Mouse (Mus musculus) hindbrain, embryonic 16.5 days (tissue): ENCODE data around the gene Nup188. TPM values are rescaled to one million over a fixed set of nuclear protein-coding genes. Genes with fewer than 3 reads are reported as not detected.
A peak's percentile ranks its signal among the peaks of the same experiment; 100 is the strongest.

ENCODE experiments used
- ATAC-seq: fragments of 200-750 bp; cut with Nextera tagmentation; 2 replicates; pipeline ENCODE4 v1.8.0; 2017; ENCODE audit warnings: moderate TSS enrichment, moderate library complexity
- H3K27ac ChIP-seq: fragments of 300-500 bp; sonication (generic); 2 replicates; pipeline ENCODE4 v1.5.1; 2014; ENCODE audit warnings: low read depth, mild to moderate bottlenecking, control low read depth, low read length, moderate library complexity
- H3K27me3 ChIP-seq: fragments of 300-500 bp; sonication (generic); replicated peaks from 2 replicates; pipeline ENCODE4 v1.6.1; 2014; ENCODE audit warnings: low read length; ENCODE audit not compliant: control insufficient read depth, insufficient read depth
- H3K36me3 ChIP-seq: fragments of 300-500 bp; sonication (generic); 2 replicates; pipeline ENCODE4 v1.6.1; 2014; ENCODE audit warnings: mild to moderate bottlenecking, low read length, moderate library complexity, mixed read lengths; ENCODE audit not compliant: control insufficient read depth, insufficient read depth
- H3K4me1 ChIP-seq: fragments of 300-500 bp; sonication (generic); 2 replicates; pipeline ENCODE4 v1.6.1; 2014; ENCODE audit warnings: low read depth, low read length; ENCODE audit not compliant: control insufficient read depth, insufficient read depth
- H3K4me2 ChIP-seq: fragments of 300-500 bp; sonication (generic); 2 replicates; pipeline ENCODE4 v1.6.1; 2014; ENCODE audit warnings: mild to moderate bottlenecking, low read length, control low read depth, moderate library complexity
- H3K4me3 ChIP-seq: fragments of 300-500 bp; sonication (generic); 2 replicates; pipeline ENCODE4 v1.5.1; 2014; ENCODE audit warnings: mild to moderate bottlenecking, low read length, control low read depth, moderate library complexity
- H3K9ac ChIP-seq: fragments of 300-500 bp; sonication (generic); 2 replicates; pipeline ENCODE4 v1.6.1; 2014; ENCODE audit warnings: low read depth, mild to moderate bottlenecking, control low read depth, low read length, moderate library complexity
- H3K9me3 ChIP-seq: fragments of 300-500 bp; sonication (generic); 2 replicates; pipeline ENCODE4 v1.6.1; 2014; ENCODE audit warnings: mild to moderate bottlenecking, low read length, moderate library complexity; ENCODE audit not compliant: control insufficient read depth
- WGBS: fragments of 180-500 bp; shearing (Covaris S2); extraction: QIAGEN DNeasy Blood & Tissue Kit; methylation state at CpG from one replicate; pipeline ENCODE4 v1.1.7; 2014; 5-methylcytosine and 5-hydroxymethylcytosine counted together
- polyA plus RNA-seq: library from polyadenylated mRNA; unstranded; fragments of >200 nt; fragmentation: Nextera tagmentation; extraction: Ambion mirVana; gene quantifications from 2 replicates; pipeline ENCODE4 v1.2.1, GENCODE M21; 2015

Gene Nup188
- polyA plus RNA-seq, 1 experiment from 2014 or later: 15.8 TPM

- no peak for ATAC-seq
- WGBS: 86% methylated on average over 3 of the region's 3 CpGs
- no peaks in the 10 kb centered on the region for H3K9me3 ChIP-seq
Measured at GRCm38 (mm10) chr2:30328791-30329190, 42.6 kb downstream of the Nup188 start.

DNA sequence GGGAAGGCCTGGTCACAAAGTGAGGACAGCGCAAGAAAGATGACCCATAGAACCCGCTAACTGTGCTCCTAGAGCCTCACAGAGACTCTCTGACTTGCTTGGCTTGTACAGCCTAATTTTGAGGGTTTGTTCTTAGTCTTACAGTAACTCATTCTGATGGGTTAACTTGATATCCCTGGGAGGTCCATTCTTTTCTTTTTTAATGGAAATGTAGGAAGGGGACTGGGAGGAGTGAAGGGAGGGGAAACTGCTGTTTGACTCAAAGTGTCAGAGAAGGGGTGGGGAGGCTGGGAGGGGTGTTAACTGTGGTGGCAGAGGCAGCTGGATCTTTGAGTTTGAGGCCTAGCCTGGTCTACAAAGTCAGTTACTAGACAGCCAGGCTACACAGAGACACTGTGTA is 49.1 kb downstream of the Nup188 start:
- H3K9ac ChIP-seq: no peak overlapping the region
- no peaks in the 10 kb centered on the region for H3K9me3 ChIP-seq
- H3K4me2 ChIP-seq: no peak overlapping the region
- no peaks in the 10 kb centered on the region for H3K27me3 ChIP-seq
- no peak overlapping the region for H3K27ac ChIP-seq
- H3K4me3 ChIP-seq: no peak overlapping the region
- 96% methylated on average over 2 of the region's 2 CpGs for WGBS
- no peak for ATAC-seq
- no peaks in the 10 kb centered on the region for H3K4me1 ChIP-seq
- H3K36me3 ChIP-seq: peaks cover 60% of the 10 kb centered on the region

More at GRCm38 (mm10) chr2:30328791-30329190, 42.6 kb downstream of the Nup188 start:
- H3K27me3 ChIP-seq: no peaks in the 10 kb centered on the region
- H3K9ac ChIP-seq: no peak overlapping the region
- no peak overlapping the region for H3K4me3 ChIP-seq
- H3K27ac ChIP-seq: no peak overlapping the region
- H3K36me3 ChIP-seq: peaks cover 59% of the 10 kb centered on the region
- no peak overlapping the region for H3K4me2 ChIP-seq
- no peaks in the 10 kb centered on the region for H3K4me1 ChIP-seq

DNA sequence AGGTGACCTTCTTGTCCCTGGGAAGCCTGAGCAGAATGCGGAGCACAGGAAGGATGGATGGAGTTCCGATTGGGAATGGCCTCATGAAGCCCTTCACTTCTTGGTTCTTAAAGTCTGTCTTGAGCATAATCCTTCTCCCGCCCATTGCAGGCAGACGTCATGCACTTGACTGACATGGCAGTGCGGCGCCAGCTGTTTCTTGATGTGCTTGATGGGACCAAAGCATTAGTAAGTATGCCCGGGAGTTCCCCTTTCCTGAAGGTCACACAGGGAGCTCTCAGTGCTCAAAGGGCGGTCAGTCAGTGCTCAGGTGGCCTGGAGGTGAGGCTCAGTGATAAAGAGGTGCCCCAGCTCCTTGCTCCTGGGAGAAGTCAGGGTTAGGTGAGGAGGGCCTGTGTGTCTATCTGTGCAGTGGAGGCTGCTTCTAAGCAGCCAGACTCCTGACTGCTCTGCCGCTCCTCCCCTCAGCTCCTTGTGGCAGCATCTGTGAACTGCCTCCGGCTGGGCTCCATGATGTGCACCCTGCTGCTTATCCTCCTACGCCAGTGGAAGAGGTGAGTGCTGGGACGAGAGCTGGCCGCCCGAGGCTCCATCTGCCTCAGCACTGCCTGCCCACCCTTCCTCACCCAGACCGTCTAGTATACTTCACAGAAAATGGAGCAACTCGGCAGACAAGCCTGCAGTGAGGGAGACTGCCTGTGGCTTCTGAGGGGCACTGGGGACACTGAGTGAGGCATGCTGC is 50.1 kb downstream of the Nup188 start:
- Histone ChIP-seq H3K9me3 (no peaks in the 10 kb centered on the region), H3K9ac (no peak overlapping the region), H3K4me2 (no peak overlapping the region), H3K36me3 (peaks cover 61% of the 10 kb centered on the region), H3K27me3 (no peaks in the 10 kb centered on the region), H3K4me3 (no peak overlapping the region), H3K4me1 (no peaks in the 10 kb centered on the region), H3K27ac (no peak overlapping the region)
- WGBS: 84% methylated on average over 16 of the region's 16 CpGs
- ATAC-seq: no peak

DNA sequence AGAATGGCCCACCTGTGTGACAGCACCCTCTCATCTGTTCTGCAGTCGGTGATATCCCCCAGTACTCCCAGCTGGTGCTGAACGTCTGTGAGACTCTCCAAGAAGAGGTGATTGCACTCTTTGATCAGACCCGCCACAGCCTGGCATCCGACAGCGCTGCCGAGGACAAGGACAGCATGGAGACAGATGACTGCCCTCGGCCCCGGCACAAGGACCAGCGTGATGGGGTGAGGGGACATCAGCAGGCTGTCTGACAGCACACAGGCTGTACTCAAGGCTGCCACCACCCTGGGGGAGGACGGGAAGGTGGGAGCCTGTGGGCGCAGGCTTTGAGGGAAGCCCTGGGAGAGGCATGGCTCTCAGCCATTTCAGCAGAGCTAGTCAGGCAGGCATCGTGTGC is 51.0 kb downstream of the Nup188 start:
- 87% methylated on average over 12 of the region's 12 CpGs for whole genome bisulfite sequencing
- H3K27me3 ChIP-seq: no peaks in the 10 kb centered on the region
- H3K9ac ChIP-seq: no peak overlapping the region
- no peak overlapping the region for H3K4me2 ChIP-seq
- no peak overlapping the region for H3K4me3 ChIP-seq
- no peak for ATAC-seq
- H3K27ac ChIP-seq: no peak overlapping the region
- no peaks in the 10 kb centered on the region for H3K4me1 ChIP-seq
- H3K9me3 ChIP-seq: no peaks in the 10 kb centered on the region
- peaks cover 64% of the 10 kb centered on the region for H3K36me3 ChIP-seq

DNA sequence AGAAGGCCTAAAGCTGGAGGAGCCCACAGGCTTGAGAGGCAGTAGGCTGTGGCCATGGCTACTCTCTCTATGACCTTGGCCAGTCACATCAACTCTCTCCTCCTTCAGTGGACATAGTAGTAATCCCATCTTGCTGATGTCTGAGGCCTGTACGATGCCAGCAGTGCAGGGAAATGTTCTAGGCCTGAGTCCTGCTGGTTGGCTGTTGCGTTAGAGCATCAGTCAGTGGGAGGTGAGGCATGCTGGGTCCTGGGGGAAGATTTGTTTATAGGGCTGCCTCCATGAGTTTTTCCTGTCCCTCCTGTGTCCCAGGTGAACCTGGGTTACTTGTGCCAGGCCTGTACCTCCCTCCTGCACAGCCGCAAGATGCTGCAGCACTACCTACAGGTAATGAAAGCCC is 55.9 kb downstream of the Nup188 start:
- Histone ChIP-seq H3K4me2 (no peak overlapping the region), H3K9ac (no peak overlapping the region), H3K27me3 (no peaks in the 10 kb centered on the region), H3K36me3 (peaks cover 52% of the 10 kb centered on the region), H3K27ac (no peak overlapping the region), H3K4me1 (no peaks in the 10 kb centered on the region), H3K4me3 (no peak overlapping the region), H3K9me3 (no peaks in the 10 kb centered on the region)
- no peak for ATAC-seq
- 93% methylated on average over 3 of the region's 3 CpGs for WGBS

- no peaks in the 10 kb centered on the region for H3K4me1 ChIP-seq
- H3K4me3 ChIP-seq: no peak overlapping the region
- H3K4me2 ChIP-seq: no peak overlapping the region
- H3K27me3 ChIP-seq: no peaks in the 10 kb centered on the region
- no peak overlapping the region for H3K9ac ChIP-seq
- ATAC-seq: no peak
- no peaks in the 10 kb centered on the region for H3K9me3 ChIP-seq
- WGBS: 91% methylated on average over 7 of the region's 7 CpGs
- no peak overlapping the region for H3K27ac ChIP-seq
- H3K36me3 ChIP-seq: peaks cover 52% of the 10 kb centered on the region
Measured at GRCm38 (mm10) chr2:30342544-30342943, 56.3 kb downstream of the Nup188 start.

- ATAC-seq: peak; percentile 27; the same call in 1 of the 2 replicates
- H3K27ac ChIP-seq: no peak overlapping the region
- H3K4me3 ChIP-seq: no peak overlapping the region
- 62% methylated on average over 14 of the region's 14 CpGs for WGBS
- no peaks in the 10 kb centered on the region for H3K27me3 ChIP-seq
- H3K9ac ChIP-seq: no peak overlapping the region
- H3K36me3 ChIP-seq: peaks cover 56% of the 10 kb centered on the region
- no peak overlapping the region for H3K4me2 ChIP-seq
- no peaks in the 10 kb centered on the region for H3K4me1 ChIP-seq
- H3K9me3 ChIP-seq: no peaks in the 10 kb centered on the region
Measured at GRCm38 (mm10) chr2:30343601-30344137, 57.5 kb downstream of the Nup188 start.

DNA sequence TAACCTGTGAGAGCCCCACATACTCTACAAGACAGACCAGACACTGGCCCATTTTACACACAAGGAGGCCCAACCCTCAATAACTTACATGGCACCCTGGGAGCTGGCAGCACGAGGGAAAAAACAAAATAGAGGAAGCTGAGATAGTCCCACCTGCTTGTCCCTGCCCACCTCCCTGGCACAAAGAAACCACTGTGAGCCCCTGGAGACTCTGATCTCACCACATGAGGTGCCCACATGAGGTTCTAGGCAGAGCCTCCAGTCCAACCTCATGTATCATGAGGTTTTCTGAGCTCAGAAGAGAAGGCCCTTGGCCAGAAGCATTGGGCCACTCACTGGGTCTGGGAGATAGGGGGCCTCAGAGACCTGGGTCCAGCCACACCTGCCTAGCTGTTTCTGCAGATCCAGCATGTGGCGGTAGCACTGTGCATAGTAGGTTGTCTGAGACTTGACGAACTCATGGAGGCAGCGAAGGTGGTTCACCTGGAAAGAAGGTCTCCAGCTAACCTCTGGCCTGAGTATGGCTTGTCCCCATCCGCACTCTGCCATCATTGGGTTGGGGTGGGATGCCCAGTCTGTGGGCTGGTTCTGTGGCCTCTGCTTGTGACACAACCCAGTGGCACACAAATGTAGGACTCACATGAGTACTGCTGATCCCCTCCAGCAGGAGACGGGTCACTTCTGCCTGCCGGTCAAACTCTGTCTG is 59.9 kb downstream of the Nup188 start:
- H3K4me3 ChIP-seq: no peak overlapping the region
- no peaks in the 10 kb centered on the region for H3K27me3 ChIP-seq
- peaks cover 59% of the 10 kb centered on the region for H3K36me3 ChIP-seq
- ATAC-seq: no peak
- WGBS: 88% methylated on average over 7 of the region's 7 CpGs
- H3K9ac ChIP-seq: no peak overlapping the region
- no peaks in the 10 kb centered on the region for H3K9me3 ChIP-seq
- no peaks in the 10 kb centered on the region for H3K4me1 ChIP-seq
- H3K4me2 ChIP-seq: no peak overlapping the region
- H3K27ac ChIP-seq: no peak overlapping the region

DNA sequence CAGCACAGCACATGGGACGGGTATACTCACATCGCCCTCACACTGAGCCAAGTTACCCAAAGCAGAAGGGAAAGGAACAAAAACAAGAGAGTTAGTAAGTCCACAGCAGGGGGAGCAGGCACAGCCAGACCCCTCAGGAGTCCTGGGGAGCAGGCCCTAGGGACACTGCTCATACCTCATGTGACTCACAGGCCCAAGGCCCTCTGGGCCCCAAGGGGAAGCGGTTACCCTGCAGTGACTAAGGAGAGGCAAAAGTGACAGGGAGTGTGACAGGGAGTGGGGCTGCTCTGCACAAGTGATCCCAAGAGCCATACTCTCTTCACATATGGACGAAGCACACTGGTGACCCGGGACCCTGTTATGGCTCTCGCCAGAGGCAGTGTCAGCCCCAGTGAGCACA is 63.0 kb downstream of the Nup188 start:
- Histone ChIP-seq H3K4me2 (no peak overlapping the region), H3K36me3 (peaks cover 55% of the 10 kb centered on the region), H3K4me1 (no peaks in the 10 kb centered on the region), H3K9ac (no peak overlapping the region), H3K4me3 (no peak overlapping the region), H3K27me3 (no peaks in the 10 kb centered on the region), H3K9me3 (no peaks in the 10 kb centered on the region), H3K27ac (no peak overlapping the region)
- no peak for ATAC-seq
- WGBS: 89% methylated on average over 6 of the region's 6 CpGs
